Mouse (Mus musculus) heart, embryonic 16.5 days (tissue): ENCODE results near the gene 2010111I01Rik. TPM values are rescaled to one million over a fixed set of nuclear protein-coding genes. Genes with fewer than 3 reads are reported as not detected.

Source experiments
- ATAC-seq: fragments of 200-750 bp; cut with Nextera tagmentation; replicated peaks from 2 replicates; pipeline ENCODE4 v1.8.0; 2017; ENCODE audit warnings: moderate number of reproducible peaks; ENCODE audit not compliant: insufficient read depth, low FRiP score; ENCODE audit errors: extremely low read depth
- H3K27ac ChIP-seq: fragments of 300-500 bp; sonication (generic); 2 replicates; pipeline ENCODE4 v1.5.1; 2014; ENCODE audit warnings: mild to moderate bottlenecking, low read length, control low read depth, moderate library complexity
- H3K27me3 ChIP-seq: fragments of 300-500 bp; sonication (generic); 2 replicates; pipeline ENCODE4 v1.6.1; 2014; ENCODE audit warnings: low read length, mixed read lengths; ENCODE audit not compliant: control insufficient read depth, insufficient read depth
- H3K36me3 ChIP-seq: fragments of 300-500 bp; sonication (generic); 2 replicates; pipeline ENCODE4 v1.6.1; 2014; ENCODE audit not compliant: control insufficient read depth, insufficient read depth
- H3K4me1 ChIP-seq: fragments of 300-500 bp; sonication (generic); 2 replicates; pipeline ENCODE4 v1.6.1; 2014; ENCODE audit warnings: low read length, mixed read lengths; ENCODE audit not compliant: control insufficient read depth, insufficient read depth
- H3K4me2 ChIP-seq: fragments of 300-500 bp; sonication (generic); 2 replicates; pipeline ENCODE4 v1.6.1; 2014; ENCODE audit warnings: low read depth, mild to moderate bottlenecking, control low read depth, low read length
- H3K4me3 ChIP-seq: fragments of 300-500 bp; sonication (generic); 2 replicates; pipeline ENCODE4 v1.5.1; 2014; ENCODE audit warnings: mild to moderate bottlenecking, control low read depth, low read length
- H3K9ac ChIP-seq: fragments of 300-500 bp; sonication (generic); 2 replicates; pipeline ENCODE4 v1.6.1; 2014; ENCODE audit warnings: low read length, control low read depth
- H3K9me3 ChIP-seq: fragments of 300-500 bp; sonication (generic); replicated peaks from 2 replicates; pipeline ENCODE4 v1.6.1; 2016; ENCODE audit warnings: low read length; ENCODE audit not compliant: control insufficient read depth
- WGBS: fragments of 180-500 bp; shearing (Covaris S2); extraction: QIAGEN DNeasy Blood & Tissue Kit; methylation state at CpG from one replicate; pipeline ENCODE4 v1.1.7; 2014; 5-methylcytosine and 5-hydroxymethylcytosine counted together
- microRNA counts: library from miRNA; unstranded; fragments of <30 nt; microRNA quantifications from one replicate; lab custom pipeline; 2016
- microRNA-seq: library from miRNA; unstranded; fragments of <30 nt; microRNA quantifications from one replicate; pipeline ENCODE4, GENCODE M21; 2017
- polyA plus RNA-seq: library from polyadenylated mRNA; unstranded; fragments of >200 nt; fragmentation: Nextera tagmentation; extraction: Ambion mirVana; gene quantifications from 2 replicates; pipeline ENCODE4 v1.2.1, GENCODE M21; 2015

Gene 2010111I01Rik
- polyA plus RNA-seq, 1 experiment from 2014 or later: 71.1 TPM

DNA sequence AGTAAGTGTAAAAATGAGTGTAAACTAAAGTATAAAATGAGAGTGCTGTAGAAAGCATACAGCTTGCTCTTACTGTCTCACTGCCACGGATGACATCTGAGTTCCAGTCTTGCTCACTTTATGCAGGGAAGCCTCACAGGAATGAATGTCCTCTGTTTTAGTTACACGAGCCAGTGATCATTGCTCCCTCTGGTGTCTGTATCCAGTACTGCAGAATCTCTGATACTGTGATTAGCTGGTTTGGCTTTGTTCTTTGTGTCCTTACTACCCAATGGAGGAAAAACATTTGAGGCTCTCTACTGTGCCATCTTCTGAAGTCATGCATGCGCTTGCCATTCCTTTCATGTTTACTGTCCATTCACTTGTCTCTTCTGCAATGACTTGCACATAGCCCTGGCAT is 391.9 kb downstream of the 2010111I01Rik start:
- Histone ChIP-seq H3K27me3 (no peaks in the 10 kb centered on the region), H3K4me2 (no peak overlapping the region), H3K4me1 (no peaks in the 10 kb centered on the region), H3K9ac (no peak overlapping the region), H3K27ac (no peak overlapping the region), H3K4me3 (no peak overlapping the region), H3K36me3 (no peaks in the 10 kb centered on the region), H3K9me3 (no peaks in the 10 kb centered on the region)
- ATAC-seq: no peak
- 33% methylated on average over 3 of the region's 3 CpGs for WGBS

DNA sequence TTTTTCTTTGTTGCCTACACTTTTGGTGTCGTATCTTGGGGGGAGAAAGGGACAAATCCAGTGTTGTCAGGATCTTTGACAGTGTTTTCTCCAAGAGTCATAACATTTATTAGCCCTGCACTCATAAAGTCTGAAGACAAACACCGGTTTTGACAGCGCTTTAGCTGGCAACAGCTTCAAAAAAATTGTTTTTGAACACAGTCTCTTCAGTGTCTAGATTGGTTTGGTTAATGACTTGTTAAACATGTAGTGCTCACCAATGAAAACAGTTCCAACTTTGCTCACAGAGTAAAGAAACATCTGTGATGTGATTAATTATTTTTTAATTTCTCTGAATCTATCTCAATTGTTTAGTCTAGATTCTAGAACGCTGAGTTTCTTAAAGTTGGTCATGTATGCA is 394.7 kb downstream of the 2010111I01Rik start:
- no peak overlapping the region for H3K27ac ChIP-seq
- no peak overlapping the region for H3K4me3 ChIP-seq
- no peaks in the 10 kb centered on the region for H3K4me1 ChIP-seq
- H3K9me3 ChIP-seq: no peaks in the 10 kb centered on the region
- H3K27me3 ChIP-seq: no peaks in the 10 kb centered on the region
- H3K4me2 ChIP-seq: no peak overlapping the region
- no peak overlapping the region for H3K9ac ChIP-seq
- 75% methylated on average over 4 of the region's 4 CpGs for WGBS
- ATAC-seq: no peak
- H3K36me3 ChIP-seq: no peaks in the 10 kb centered on the region

DNA sequence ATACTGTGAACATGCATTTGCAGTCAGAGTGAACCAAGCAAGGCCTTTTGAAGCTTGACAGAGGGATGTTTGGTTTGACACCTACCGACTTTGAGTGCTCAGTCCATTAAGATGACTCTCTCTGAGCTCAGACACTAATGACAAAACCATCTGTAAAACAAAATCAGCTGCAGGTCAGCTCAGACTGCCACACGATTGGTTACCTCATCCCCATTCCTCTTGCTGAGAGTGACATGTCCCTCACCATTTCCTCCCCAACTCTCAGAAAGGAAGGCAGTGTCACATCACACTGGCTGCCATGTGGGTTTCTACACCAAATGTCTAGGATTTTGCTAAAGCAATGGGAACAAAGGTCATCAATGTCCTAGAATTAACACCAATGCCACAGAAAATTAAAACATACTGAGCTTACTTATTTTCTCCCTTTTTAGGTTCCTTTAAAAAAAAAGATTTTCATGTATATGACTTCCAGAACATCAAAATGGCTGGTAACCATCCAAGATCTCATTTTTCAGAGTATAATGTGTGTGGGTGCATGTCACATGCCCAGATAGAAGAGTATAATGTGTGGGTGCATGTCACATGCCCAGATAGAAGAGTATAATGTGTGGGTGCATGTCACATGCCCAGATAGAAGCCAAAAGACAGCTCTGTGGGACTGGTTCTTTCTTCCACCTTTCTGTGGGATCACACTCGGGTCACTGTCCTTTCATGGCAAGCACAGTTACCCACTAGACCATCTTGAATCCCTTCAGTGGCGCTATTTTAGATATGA is 395.6 kb downstream of the 2010111I01Rik start:
- Histone ChIP-seq H3K9me3 (no peaks in the 10 kb centered on the region), H3K4me1 (no peaks in the 10 kb centered on the region), H3K4me2 (no peak overlapping the region), H3K27ac (no peak overlapping the region), H3K9ac (no peak overlapping the region), H3K36me3 (no peaks in the 10 kb centered on the region), H3K4me3 (no peak overlapping the region), H3K27me3 (no peaks in the 10 kb centered on the region)
- no peak for ATAC-seq
- WGBS: 72% methylated on average over 4 of the region's 4 CpGs

DNA sequence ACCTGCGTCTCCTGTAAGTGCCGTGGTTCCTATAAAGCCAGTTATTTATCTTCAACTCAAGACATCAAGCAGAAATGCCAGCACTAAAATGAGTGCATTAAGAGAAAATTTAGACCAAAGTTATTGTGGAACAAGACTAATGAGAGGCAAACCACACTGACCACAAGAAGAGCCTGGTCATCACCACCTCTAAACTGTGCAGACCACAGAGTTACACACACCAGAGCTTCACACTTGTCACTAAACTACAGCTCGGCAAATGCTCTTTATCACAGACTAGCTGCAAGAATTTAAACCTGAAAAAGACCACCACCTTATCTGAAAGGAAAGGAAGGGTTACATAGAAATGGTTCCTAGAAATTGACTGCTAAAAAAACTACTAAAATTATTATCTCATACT is 397.1 kb downstream of the 2010111I01Rik start:
- H3K27me3 ChIP-seq: no peaks in the 10 kb centered on the region
- WGBS: 60% methylated on average over 3 of the region's 3 CpGs

DNA sequence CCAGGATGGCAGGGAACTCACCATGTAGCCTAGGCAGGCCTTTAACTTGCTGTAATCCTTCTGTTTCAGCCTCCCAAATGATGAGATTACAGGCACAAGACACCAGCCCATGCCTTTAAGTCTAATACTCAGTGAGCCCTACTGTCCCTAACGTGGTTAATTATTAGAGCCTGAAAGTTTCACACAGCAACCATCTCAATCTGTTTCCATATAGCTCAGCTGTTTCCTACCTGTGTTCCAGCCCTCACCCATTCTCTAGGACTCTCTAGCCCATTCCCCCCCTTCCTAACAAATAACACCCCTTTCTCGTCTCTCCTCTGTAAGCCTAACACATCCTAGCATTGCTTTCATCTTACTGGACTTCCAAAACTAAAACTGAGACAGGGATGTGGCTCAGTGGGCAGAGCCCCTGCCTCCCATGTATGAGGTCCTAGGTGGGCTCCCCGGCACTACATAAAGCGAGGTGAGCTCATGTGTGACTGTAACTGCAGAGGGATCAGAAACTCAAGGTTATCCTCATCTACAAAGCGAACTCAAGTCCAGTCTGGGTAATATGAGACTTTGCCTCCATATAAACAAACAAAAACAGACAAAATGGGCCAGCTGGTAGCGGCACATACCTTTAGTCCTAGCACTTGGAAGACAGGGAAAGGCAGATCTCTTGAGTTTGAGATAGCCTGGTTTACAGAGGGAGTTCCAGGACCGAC is 408.9 kb downstream of the 2010111I01Rik start:
- Histone ChIP-seq H3K9ac (no peak overlapping the region), H3K36me3 (no peaks in the 10 kb centered on the region), H3K27me3 (no peaks in the 10 kb centered on the region), H3K27ac (no peak overlapping the region), H3K4me3 (no peak overlapping the region), H3K4me1 (no peaks in the 10 kb centered on the region), H3K9me3 (no peaks in the 10 kb centered on the region), H3K4me2 (no peak overlapping the region)
- 86% methylated on average over 7 of the region's 7 CpGs for WGBS
- ATAC-seq: no peak

More for the DNA sequence above, 397.1 kb downstream of the 2010111I01Rik start:
- no peak overlapping the region for H3K4me3 ChIP-seq
- H3K36me3 ChIP-seq: no peaks in the 10 kb centered on the region
- no peak overlapping the region for H3K9ac ChIP-seq
- no peak overlapping the region for H3K27ac ChIP-seq
- H3K4me1 ChIP-seq: no peaks in the 10 kb centered on the region
- ATAC-seq: no peak
- H3K4me2 ChIP-seq: no peak overlapping the region
- no peaks in the 10 kb centered on the region for H3K9me3 ChIP-seq

MicroRNA genes within 50 kb of the gene (microRNA counts, 519-probe panel; counts per million panel counts)
- microRNA mmu-miR-23b (lab: Ali Mortazavi, UCI): 3,319 counts per million, percentile 86 among the panel's probes with 10 or more counts
- 3,172 counts per million, percentile 83 among the panel's probes with 10 or more counts for microRNA mmu-miR-24 (lab: Ali Mortazavi, UCI)
- 2,646 counts per million, percentile 66 among the panel's probes with 10 or more counts for microRNA mmu-miR-27b (lab: Ali Mortazavi, UCI)

Small RNA genes lying within 50 kb of the gene (microRNA-seq; reads per million reads assigned to microRNA genes)
- gene Mir23b: 23,209 reads per million, percentile 98 among the genes with 10 or more reads in this experiment
- gene Mir24-1: not detected
- 1,784 reads per million, percentile 83 among the genes with 10 or more reads in this experiment for gene Mir27b
- gene Mir3074-1: not detected

Other genes with a start within 250 kb of the 2010111I01Rik start
- 12.7 and 14.3 TPM in 2 replicates for gene Platr25, start 204.2 kb upstream of the 2010111I01Rik start, polyA plus RNA-seq
- gene Gm5141, start 179.1 kb upstream of the 2010111I01Rik start, polyA plus RNA-seq: 5.5 and 8.0 TPM in 2 replicates
- gene Fbp2, start 106.5 kb upstream of the 2010111I01Rik start, polyA plus RNA-seq: 0.25 and 0.71 TPM in 2 replicates
- 6.5 and 7.7 TPM in 2 replicates for gene Fbp1, start 76.6 kb upstream of the 2010111I01Rik start, polyA plus RNA-seq